Mouse (Mus musculus) layer of hippocampus, adult 8-10 months (tissue): ENCODE measurements around the gene Lsamp. TPM values are rescaled to one million over a fixed set of nuclear protein-coding genes. Genes with fewer than 3 reads are reported as not detected.

Source experiments
- DNase-seq, 2 experiments: peaks; one replicate each; pipeline ENCODE4 v3.0.0; 2022; ENCODE audit warnings: low spot score in 2 of 2
- total RNA-seq, 4 experiments: library from RNA; stranded (reverse); gene quantifications; 2 replicates each; pipeline ENCODE4 v1.2.4; 2022

Gene Lsamp
- total RNA-seq, 4 experiments from 2014 or later: 386 to 433 (median 409) TPM

DNA sequence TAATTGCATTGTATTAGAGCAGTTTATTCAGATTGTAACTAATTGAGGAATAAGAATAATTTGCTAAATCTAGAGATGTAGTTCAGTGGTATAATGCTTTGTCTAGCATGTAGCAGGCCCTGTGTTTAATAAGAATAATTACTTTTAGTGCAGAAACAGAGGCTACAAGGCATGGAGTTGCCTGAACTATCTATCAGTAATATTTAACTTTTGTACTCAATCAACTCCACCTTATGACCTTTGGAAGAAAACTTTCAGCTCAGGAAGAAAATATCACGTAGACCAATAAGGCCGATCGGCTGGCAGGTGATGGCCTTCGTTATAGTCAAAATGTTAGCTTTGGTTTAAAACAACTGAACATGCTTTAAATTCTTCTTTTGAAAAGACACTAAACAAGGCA is 946.4 kb downstream of the Lsamp start:
- DNase-seq: no peak

DNA sequence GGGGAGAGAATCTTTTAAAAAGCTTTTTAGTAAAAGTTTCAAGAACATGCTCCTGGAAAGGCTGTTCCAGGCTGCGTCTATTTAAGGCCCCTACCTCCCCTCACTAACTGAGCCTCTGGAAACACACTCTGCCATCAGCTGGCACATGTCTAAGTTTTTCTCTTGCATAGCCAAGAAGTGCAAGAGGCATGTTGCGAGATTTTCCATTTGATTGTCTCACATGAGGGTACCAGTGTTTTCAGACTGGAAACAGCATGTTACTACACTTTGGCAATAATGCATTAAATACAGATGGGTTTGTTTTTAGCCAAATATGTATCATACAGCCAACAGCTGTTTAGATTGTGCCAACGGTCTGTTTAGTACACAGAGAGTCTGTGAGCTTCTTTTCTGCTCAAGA is 958.1 kb downstream of the Lsamp start:
- no peak for DNase-seq

DNA sequence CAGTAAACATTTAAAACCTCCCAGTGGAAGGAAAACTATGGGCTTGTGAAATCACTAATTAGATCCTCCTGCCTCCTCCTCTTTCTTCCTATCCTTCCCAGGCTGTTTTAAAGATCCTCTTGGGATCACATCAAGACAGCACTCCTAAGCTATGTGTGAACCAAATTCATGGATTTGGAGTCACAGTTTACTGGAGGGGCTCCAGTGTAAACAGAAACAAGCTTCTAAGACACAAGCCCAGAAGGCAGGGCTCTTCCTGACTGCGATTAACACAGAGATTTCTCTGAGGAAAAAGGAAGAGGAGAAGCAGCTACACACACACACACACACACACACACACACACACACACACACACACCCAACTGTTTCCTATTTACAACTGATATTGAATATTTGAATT is 961.7 kb downstream of the Lsamp start:
- DNase-seq: no peak

DNA sequence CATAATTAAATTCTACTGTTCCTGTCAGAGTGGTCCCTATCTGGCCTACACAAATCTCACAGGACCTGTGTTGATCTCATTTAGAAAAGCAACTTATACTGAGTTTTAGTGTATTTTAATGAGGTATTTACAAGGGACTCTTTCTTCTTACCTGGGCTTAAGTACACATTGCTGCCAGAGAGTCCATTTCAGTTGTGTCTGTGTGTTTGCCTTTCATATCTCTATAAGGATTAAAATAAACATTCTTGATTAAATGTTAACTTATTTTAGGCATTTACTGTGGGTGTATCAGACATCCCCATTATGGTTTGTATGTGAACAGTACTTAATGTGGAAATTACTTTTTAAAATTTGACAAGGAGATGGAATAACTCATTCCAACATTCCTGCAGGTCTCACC is 963.9 kb downstream of the Lsamp start:
- no peak for DNase-seq

DNA sequence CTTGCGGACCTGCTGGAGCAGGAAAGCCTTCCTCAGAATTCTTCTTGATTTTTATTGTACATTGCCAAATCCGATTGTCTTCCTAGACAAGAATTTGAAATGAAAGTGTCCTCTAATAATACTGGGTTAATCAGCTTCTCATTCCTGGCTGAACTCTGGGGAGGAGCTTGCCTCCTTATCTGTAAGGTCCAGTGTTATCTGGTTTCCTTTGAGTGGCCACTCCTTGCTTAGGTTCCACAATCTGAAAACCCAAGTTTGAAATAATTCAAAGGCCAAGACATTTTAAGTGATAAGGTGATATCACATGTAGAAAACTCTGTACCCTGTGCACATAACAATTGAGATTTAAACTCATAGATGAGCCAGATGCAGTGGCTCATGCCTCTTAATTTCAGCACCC is 975.0 kb downstream of the Lsamp start:
- DNase-seq: no peak

DNA sequence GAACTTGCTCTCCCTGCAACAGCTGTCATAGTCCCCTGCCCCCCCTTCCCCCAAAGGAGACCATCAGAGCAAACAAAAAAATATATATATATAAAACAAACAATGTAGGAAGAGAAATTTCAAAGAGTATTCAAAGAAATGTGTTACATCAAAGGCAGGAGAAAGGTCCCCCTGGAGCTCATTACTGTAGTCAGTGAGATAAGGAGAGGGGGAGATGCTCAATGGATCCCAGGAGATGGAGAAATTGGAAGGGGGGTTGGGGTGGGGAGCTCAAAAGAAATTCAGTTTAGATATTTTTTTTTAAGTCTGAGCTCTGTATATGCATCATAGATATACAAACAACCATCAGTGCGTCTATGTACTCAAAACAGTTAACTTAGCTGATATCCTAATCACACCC is 976.4 kb downstream of the Lsamp start:
- DNase-seq: no peak

DNA sequence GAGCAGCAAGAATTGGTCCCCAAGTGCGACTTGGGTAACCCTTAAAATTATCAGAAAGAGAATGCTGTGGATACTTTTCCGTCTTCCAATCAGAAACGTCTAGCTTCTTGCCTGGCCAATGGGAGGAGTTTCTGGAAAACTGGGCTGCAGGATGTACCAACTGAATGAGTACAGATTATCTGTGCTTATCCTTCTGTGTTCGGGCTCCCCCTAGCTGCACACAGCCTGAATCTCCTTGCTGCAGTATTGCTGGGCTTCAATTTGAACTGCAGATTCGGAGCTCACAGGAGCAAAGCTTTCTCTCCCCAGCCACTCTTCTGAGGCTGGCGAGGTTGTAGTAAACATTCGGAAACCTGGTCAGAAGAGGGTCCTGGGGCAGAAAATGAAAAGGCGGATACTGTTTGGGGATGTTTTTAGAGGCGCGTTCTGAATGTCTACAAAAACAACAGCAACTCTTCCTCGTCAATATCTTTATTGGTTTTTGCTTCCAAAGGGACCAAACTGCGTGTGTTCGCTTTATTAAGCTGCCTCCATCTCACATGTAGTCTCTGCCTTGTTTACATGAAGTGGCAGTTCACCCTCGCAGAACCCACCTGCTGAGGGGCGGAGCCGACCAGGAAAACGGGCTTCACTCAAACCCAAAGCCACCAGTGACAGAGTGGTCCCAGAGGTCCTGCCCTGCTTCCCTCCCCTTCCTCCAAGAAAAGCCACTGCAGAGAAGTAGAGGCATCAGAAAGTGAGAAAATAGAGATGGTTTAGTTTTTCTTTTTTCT is 984.1 kb downstream of the Lsamp start:
- peak; percentile 91 to 92 for DNase-seq

DNA sequence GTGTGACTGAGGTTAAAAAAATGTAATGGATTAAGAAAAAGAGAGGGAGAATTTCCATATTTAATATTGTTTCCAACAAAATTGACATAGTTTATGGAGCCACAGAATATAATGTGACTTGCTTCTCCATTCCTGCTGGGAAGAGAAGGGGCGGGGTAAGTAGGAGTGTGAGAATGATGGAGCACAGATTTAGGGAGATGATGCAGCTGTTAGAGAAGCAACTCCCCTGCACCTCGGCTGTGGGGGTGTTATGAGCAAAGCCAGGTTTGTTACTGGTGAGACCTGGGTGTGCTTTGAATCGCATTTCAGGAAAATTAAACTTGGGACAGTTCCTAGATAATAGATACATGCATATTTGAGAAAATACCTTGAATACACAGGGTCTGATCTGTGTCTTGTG is 987.2 kb downstream of the Lsamp start:
- DNase-seq: no peak

DNA sequence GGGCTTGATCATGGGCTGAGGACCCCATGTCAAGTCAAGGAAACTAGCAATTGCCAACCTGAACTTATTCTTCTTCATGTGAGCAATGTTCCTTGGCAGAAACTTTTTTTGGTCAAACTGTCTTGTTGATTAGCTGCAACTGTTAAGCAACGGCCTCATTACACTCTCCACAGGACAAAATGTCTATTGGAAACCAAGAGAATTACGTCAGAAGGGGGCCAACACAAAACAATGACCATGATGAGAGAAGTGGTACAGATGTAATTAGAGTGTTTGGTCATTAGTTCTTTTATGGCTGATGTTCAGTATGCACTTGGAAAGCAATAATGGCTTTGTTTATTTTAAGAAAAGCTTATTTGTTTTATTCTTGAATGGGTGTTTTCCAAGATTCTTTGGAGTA is 989.9 kb downstream of the Lsamp start:
- no peak for DNase-seq

DNA sequence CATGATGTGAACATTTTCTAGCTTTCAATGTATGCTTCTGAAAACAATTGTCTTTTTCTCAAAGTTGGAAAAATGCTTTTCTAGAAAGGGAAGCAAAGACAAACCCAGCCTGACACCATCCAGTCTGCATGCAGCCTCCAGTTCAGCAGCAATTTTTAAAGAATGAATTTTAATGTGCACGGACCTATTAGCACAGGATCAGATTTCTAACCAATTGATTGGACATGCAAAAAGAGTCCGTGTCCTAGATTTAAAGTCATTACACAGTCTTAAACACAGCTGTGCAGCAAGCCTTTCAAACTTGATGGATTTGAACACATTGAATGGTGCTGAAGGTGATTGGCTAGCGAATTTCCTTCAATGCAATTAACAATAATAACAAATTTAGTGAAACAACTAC is 998.9 kb downstream of the Lsamp start:
- no peak for DNase-seq

DNA sequence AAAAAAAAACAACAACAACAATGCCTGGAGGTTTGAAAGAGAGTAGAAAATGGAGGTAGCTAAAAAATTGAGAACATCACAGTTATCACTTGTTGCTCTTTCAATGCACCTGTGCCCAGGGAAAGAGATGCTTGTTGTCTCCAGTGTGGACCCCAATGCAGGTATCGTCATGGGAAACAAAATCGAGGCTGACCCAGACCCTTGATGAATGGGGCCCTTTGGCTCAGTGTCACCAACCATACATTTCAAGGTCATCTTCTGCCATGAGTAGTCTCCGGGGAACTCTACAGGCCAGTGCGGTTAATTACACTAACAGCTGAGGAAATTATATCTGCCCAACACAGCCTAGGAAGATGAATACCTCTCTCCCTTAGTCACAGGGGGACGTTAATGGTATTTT is 1023.4 kb downstream of the Lsamp start:
- DNase-seq: no peak

DNA sequence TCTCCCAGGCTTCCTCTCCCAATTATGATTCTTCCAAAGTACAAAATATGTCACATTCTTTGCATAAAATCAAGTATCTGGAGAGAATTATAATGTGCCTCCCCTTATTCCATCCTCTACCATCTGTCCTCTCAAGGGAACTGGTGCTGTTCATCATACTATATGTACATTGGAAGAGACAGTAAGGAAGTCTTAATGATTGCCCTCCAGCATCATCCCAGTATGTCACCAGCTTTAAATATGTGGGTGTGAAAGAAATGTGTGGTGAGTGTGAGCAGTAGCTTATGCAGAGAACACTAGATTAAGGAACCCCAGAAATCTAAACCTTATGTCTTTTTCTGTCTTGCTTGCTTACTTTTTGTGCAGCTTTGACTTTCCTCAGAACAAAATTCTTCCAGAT is 1050.6 kb downstream of the Lsamp start:
- DNase-seq: no peak

DNA sequence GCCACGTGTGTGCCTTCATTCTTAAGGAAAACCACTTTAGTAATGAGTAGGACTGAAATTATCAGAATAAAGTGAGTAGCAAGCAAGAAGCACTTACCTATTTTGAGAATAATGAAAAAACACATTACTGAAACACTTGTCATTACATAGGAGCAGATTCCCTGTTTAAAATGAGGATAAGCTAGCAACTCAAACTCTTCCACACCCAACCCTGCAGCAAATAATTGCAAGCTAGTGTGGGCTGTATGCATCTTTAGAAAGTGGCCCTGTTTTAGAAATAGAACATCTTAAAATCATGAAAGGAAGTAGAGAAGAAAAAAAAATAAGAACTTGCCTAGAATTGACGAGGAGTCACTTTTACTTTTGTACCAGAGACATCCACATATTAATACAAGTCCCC is 1057.5 kb downstream of the Lsamp start:
- no peak for DNase-seq

DNA sequence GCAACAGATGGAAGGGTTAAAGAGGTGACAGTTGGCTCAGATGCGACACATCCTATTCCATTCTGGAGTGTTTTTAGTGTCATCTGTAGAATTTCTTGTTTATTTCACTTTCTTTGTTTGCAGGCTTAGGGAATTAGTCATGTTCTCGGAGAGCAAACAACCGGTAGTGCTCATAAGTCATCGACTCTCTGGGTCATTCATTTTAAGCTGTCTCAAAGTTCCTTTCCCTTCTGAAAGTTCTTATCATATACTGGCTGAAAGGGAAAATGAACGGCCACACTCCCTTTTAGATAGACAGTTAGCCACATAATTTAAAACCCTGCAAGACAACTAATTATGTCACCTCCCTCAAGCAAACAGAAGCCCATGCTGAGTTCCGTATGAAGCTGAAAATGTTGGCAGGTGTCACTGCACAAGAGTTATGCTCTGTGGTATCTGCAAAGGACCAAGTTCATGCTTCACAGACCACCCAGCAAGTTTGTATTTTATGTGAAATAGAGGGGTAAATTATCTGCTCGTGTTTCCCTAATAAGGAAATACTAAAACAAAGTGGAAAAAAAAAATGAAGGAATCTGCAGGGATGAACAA is 1079.2 kb downstream of the Lsamp start:
- no peak for DNase-seq

DNA sequence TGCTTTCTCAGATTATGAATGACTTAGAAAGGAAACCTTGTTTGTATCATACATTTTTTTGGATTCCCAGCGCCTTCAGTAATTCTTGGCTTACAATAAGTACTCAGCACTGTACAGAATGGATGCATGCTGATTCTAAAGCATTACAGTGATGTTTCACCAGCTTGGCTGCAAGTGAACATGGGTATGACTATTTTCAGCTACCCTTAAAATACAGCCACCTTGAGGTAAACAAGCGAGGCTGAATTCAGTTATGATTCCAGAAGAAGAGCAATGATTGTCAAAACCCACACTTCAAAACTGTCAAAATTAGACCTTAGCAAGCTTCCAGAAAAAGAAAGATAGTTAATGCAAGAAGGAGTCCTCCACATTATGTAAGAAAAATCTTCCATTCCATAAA is 1089.3 kb downstream of the Lsamp start:
- DNase-seq: no peak

DNA sequence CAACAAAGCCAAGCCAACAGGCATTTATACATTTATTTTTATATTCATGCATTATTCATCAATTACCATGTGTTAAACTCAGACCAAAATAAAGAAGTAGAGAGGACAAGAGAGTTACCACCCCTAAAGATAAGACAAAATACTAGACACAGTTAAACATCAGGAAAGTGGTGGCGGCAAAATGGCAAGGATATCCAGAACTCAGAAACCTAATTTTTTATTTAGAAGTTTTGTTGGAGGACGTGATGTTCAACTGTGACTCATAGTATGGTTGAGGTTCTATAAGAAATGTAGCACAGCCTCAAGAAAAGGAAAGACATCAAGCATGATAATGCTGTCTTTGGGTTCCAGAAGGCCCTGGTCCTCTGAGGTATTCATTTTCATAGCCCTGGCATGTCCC is 1104.5 kb downstream of the Lsamp start:
- DNase-seq: no peak

DNA sequence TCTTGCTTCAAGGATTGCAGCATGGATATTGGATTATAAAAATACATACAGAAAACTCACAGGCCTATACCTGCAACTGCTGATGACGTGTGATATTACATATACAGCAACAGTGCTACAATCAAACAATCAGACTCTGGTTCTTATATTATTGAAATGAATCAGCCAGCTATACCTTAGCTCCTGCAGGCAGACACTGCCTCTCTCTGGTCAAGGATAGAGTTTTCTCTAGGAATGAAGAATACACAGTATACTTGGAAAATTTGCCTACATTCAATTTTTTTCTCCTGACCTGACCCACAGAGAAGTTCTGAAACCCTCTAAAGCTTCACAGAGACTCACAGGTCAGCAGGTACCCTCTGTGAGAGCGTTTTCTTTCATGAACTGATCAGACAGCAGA is 1105.9 kb downstream of the Lsamp start:
- DNase-seq: no peak

DNA sequence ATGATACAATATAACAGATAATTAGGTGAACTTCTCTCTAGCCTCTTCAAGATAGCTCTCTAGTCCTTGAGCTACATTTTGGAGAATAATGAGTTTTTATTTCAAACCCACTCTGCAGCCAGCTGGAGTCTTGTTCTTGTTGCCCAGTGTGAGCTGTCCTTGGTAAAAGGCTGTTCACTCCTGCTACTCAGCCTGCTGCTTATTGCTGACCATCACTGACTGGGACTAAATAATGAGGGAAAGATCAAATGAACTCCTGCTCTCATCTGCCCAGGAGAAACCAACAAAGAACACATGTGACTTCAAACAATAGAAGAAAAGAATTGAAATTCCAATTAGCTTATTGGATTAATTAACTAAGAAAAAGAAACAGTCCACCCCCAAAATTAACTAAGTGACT is 1107.1 kb downstream of the Lsamp start:
- no peak for DNase-seq

DNA sequence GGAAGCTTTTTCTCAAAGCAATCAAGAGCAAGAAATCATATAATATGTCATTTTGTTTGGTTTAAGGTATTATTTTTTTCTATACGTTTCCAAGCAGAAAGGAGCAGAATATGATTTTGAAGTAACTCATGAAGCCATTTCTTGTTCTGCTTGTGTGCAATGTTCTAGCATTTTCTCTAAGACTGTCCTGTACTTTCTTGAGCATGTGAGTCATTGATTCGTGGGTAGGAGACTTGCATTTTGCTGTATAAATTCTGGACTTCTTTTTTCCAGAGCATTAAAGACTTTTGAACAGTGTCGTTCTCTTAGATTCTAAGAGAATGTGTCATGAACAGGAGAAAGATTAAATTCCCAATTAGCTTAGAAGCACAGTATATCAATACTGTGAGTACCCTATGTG is 1118.6 kb downstream of the Lsamp start:
- DNase-seq: no peak

DNA sequence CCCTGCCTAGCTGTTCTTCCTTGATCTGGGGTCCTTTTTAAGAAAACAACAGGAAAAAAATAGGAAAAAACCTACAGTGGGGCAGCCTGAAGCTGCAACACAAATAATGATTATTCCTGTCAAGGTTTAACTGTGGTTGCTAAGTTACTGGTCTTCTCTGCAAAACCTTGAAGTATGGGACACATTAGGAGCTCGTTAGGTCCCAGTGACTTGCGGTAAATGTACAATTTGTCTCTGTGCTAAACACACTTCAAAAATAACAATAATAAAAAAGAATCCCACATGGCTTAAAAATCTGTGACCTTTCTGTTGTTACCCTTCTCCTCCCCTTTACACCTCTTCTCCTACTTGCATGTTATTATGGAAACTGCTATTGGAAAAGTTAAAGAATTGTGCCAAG is 1140.2 kb downstream of the Lsamp start:
- DNase-seq: no peak

DNA sequence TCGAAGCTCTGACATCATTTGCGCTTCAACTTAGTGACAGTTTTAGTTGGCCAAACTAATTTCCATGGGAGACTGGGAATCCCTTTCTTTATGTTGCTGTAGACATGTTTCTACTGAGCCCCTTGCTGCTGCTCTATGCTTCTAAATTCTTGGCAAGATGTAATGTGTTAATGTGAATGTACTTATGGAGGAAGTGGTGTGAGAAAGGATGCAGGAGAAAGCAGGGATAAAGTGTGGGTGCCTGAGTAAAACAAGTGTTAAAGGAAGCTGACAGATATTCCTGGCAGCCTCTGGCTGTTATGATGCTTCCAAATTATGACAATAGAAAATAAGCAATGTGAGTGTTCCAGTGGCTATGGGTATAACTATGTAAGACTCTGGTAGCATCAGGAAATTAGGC is 1140.9 kb downstream of the Lsamp start:
- DNase-seq: no peak

DNA sequence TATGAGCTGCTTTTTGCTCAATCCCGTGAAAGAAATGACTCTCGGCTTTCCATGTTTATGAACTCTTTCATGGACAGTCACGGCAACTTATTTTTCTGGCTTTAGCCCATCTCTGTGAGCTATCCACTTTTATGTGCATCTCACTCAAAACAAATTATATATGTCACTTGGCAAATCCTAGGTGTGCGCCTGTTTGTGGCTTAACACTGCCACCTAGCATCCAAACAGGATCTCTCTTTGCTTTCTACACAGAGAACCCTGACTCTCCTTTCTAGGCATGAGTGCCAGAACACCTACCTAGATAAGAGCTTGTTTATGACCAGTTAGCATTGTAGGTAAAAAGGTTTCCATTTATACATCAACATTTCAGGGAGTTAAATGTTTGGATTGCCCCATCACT is 1146.9 kb downstream of the Lsamp start:
- no peak for DNase-seq

DNA sequence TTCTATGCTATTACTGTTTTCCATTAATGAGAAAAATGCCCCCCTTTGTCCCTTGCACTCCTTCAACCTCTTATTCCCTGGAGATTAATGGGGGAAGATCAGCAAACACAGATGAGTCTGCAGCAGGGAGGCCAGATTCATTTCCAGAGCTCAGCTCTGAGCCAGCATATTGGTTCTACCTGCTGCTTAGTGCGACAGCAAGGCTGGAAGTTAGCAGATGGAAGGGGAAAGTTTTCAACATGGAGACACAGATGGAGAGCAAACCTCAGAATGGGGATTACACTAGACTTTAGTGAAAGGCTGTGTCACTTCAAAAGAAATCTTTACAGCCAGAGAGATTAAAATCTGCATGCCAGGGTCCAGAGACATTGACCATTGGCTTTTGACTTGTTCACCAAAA is 1188.7 kb downstream of the Lsamp start:
- peak; percentile 34 to 47 for DNase-seq

DNA sequence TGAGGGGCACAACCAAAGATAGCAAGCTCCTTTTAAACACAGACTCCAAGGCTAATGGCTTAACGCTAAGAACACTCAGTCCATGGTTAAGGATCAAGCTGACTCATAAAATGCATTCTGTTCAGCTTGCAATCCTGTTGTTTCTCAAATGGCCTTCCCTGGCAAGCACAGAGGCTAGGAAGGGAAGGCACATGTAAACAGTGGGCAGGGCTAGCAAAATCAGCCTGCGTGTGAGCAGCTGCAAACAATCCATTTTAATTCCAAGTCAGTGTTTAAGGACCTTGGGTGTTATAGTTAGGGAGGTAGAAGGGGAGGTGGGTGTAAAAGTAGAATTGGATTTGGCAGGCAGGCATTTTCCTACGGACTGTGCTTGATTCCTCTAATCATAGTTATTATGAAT is 1195.4 kb downstream of the Lsamp start:
- DNase-seq: peak in 1 of 2 experiments; percentile 24
